Mouse (Mus musculus): ENCODE data around the gene Acta1.

Acta1 gene

GRCm38 (mm10) chr8:123891271-123891670 lies 3.3 kb downstream of the Acta1 start:
- POLR2A ChIA-PET = interaction anchor here in 1 of 4 experiments (1.7 kb wide), 1 partner anchor 31 kb away, joined by 3 read pairs; the partner anchor contains the start of gene Ccsap
- CTCF ChIA-PET = no interaction called here

GRCm38 (mm10) chr8:123889797-123890196 lies 4.8 kb downstream of the Acta1 start:
- POLR2A ChIA-PET = interaction anchor here in 1 of 4 experiments (1.7 to 1.9 kb wide), 2 partner anchors 11 to 30 kb away, joined by 3 to 4 read pairs; partner anchors contain the start of gene Ccsap
- CTCF ChIA-PET = interaction anchor here in 3 of 4 experiments (0.6 to 0.8 kb wide), 4 partner anchors 44 to 532 kb away, joined by 3 to 4 read pairs (median 3); no protein-coding TSS in a partner anchor

GRCm38 (mm10) chr8:123887956-123888355 lies 6.6 kb downstream of the Acta1 start:
- ChIA-PET POLR2A (no interaction called here), CTCF (no interaction called here)

- ChIA-PET POLR2A (no interaction called here), CTCF (interaction anchor here in 1 of 4 experiments (0.6 kb wide), 1 partner anchor 52 kb away, joined by 3 read pairs; no protein-coding TSS in a partner anchor)
Measured at GRCm38 (mm10) chr8:123887163-123887562, 7.4 kb downstream of the Acta1 start.

GRCm38 (mm10) chr8:123884721-123885565 lies 9.6 kb downstream of the Acta1 start:
- POLR2A ChIA-PET = interaction anchor here in 1 of 4 experiments (0.5 to 1.5 kb wide), 8 partner anchors 8 to 949 kb away, joined by 3 to 6 read pairs (median 3); no protein-coding TSS in a partner anchor
- CTCF ChIA-PET = interaction anchor here in 3 of 4 experiments (0.6 to 1.4 kb wide), 10 partner anchors 12 to 467 kb away, joined by 3 to 5 read pairs (median 3); no protein-coding TSS in a partner anchor

- ChIA-PET CTCF (no interaction called here), POLR2A (interaction anchor here in 1 of 4 experiments (1.1 to 1.8 kb wide), 3 partner anchors 12 to 60 kb away, joined by 3 to 4 read pairs (median 3); partner anchors contain the start of gene Ccsap)
Measured at GRCm38 (mm10) chr8:123883094-123883493, 11.5 kb downstream of the Acta1 start.

- ChIA-PET POLR2A (interaction anchor here in 1 of 4 experiments (1.0 to 1.8 kb wide), 3 partner anchors 13 to 96 kb away, joined by 3 to 4 read pairs (median 3); partner anchors contain the start of gene Ccsap), CTCF (no interaction called here)
Measured at GRCm38 (mm10) chr8:123882412-123882811, 12.1 kb downstream of the Acta1 start.

GRCm38 (mm10) chr8:123880821-123881350 lies 13.7 kb downstream of the Acta1 start:
- CTCF ChIA-PET = interaction anchor here in 1 of 4 experiments (0.6 to 0.9 kb wide), 2 partner anchors 71 to 106 kb away, joined by 3 read pairs; no protein-coding TSS in a partner anchor
- POLR2A ChIA-PET = no interaction called here

- POLR2A ChIA-PET = no interaction called here
- CTCF ChIA-PET = interaction anchor here (0.7 to 1.5 kb wide), 4 partner anchors 47 to 117 kb away, joined by 3 to 4 read pairs (median 3); no protein-coding TSS in a partner anchor
Measured at GRCm38 (mm10) chr8:123880271-123880670, 14.3 kb downstream of the Acta1 start.

- ChIA-PET CTCF (interaction anchor here in 2 of 4 experiments (1.0 to 1.5 kb wide), 2 partner anchors 42 to 55 kb away, joined by 3 read pairs; no protein-coding TSS in a partner anchor), POLR2A (no interaction called here)
Measured at GRCm38 (mm10) chr8:123877865-123878264, 16.7 kb downstream of the Acta1 start.

- CTCF ChIA-PET = interaction anchor here in 2 of 4 experiments (0.7 kb wide), 2 partner anchors 9 to 447 kb away, joined by 3 read pairs; no protein-coding TSS in a partner anchor
- POLR2A ChIA-PET = no interaction called here
Measured at GRCm38 (mm10) chr8:123874324-123874723, 20.2 kb downstream of the Acta1 start.

- ChIA-PET CTCF (interaction anchor here in 3 of 4 experiments (0.7 to 1.1 kb wide), 3 partner anchors 21 to 93 kb away, joined by 3 to 4 read pairs (median 4); partner anchors contain the start of gene Acta1 (in 1 of the 3)), POLR2A (interaction anchor here in 1 of 4 experiments (2.7 kb wide), 1 partner anchor 13 kb away, joined by 10 read pairs; the partner anchor contains the start of gene Ccsap)
Measured at GRCm38 (mm10) chr8:123873364-123873763, 21.2 kb downstream of the Acta1 start.

GRCm38 (mm10) chr8:123872048-123872447 lies 22.5 kb downstream of the Acta1 start:
- ChIA-PET POLR2A (interaction anchor here in 1 of 4 experiments (1.2 to 2.7 kb wide), 4 partner anchors 12 to 244 kb away, joined by 3 to 10 read pairs (median 3); partner anchors contain the start of genes Acta1 and Ccsap), CTCF (interaction anchor here in 3 of 4 experiments (0.6 to 1.4 kb wide), 5 partner anchors 9 to 74 kb away, joined by 3 to 6 read pairs (median 3); no protein-coding TSS in a partner anchor)

- CTCF ChIA-PET = interaction anchor here in 2 of 4 experiments (0.6 to 0.8 kb wide), 2 partner anchors 215 to 406 kb away, joined by 3 read pairs; no protein-coding TSS in a partner anchor
- POLR2A ChIA-PET = interaction anchor here in 1 of 4 experiments (1.0 kb wide), 1 partner anchor 9 kb away, joined by 3 read pairs; no protein-coding TSS in a partner anchor
Measured at GRCm38 (mm10) chr8:123866971-123867370, 27.6 kb downstream of the Acta1 start.

- POLR2A ChIA-PET = interaction anchor here in 3 of 4 experiments (0.6 to 0.7 kb wide), 4 partner anchors 18 to 39 kb away, joined by 3 to 7 read pairs (median 3); no protein-coding TSS in a partner anchor
- CTCF ChIA-PET = no interaction called here
Measured at GRCm38 (mm10) chr8:123865786-123866185, 28.8 kb downstream of the Acta1 start.

GRCm38 (mm10) chr8:123860386-123860785 lies 34.2 kb downstream of the Acta1 start:
- CTCF ChIA-PET = interaction anchor here in 2 of 4 experiments (1.2 to 1.5 kb wide), 2 partner anchors 11 to 232 kb away, joined by 4 read pairs; no protein-coding TSS in a partner anchor
- POLR2A ChIA-PET = interaction anchor here in 2 of 4 experiments (0.5 to 3.7 kb wide), 8 partner anchors 11 to 99 kb away, joined by 3 to 21 read pairs (median 7); no protein-coding TSS in a partner anchor

- CTCF ChIA-PET = interaction anchor here in 2 of 4 experiments (0.9 to 1.9 kb wide), 7 partner anchors 11 to 232 kb away, joined by 3 to 14 read pairs (median 4); no protein-coding TSS in a partner anchor
- POLR2A ChIA-PET = interaction anchor here in 3 of 4 experiments (0.5 to 3.7 kb wide), 13 partner anchors 10 to 156 kb away, joined by 3 to 25 read pairs (median 4); partner anchors contain the start of gene Abcb10 (in 1 of the 3)
Measured at GRCm38 (mm10) chr8:123859648-123860259, 34.8 kb downstream of the Acta1 start, which contains the start of gene Ccsap. TSS of gene Ccsap (minus strand) at chr8:123860209.
